Mouse (Mus musculus) heart, adult 2 months (tissue): ENCODE measurements around the gene Tesk2.

Experiments
- CTCF ChIP-seq: fragments of 200-600 bp; IDR thresholded peaks from 2 replicates; pipeline ENCODE4 v1.8.1; 2022; ENCODE audit warnings: antibody characterized with exemption, mild to moderate bottlenecking, moderate library complexity
- EP300 ChIP-seq: fragments of 200-500 bp; IDR thresholded peaks from 2 replicates; pipeline ENCODE4 v1.6.1; 2011; ENCODE audit warnings: low read depth, low read length, control low read depth; ENCODE audit not compliant: insufficient read depth
- POLR2A ChIP-seq: fragments of 200-500 bp; IDR thresholded peaks from 2 replicates; pipeline ENCODE4 v1.6.1; 2011; ENCODE audit warnings: mild to moderate bottlenecking, low read depth, low read length, control low read depth; ENCODE audit not compliant: insufficient read depth

GRCm38 (mm10) chr4:116687041-116687440 is 33.7 kb upstream of the Tesk2 start:
- TF ChIP-seq POLR2A (no peak), CTCF (no peak), EP300 (no peak)
